Mouse (Mus musculus): ENCODE measurements around the gene Tmem253.

DNA sequence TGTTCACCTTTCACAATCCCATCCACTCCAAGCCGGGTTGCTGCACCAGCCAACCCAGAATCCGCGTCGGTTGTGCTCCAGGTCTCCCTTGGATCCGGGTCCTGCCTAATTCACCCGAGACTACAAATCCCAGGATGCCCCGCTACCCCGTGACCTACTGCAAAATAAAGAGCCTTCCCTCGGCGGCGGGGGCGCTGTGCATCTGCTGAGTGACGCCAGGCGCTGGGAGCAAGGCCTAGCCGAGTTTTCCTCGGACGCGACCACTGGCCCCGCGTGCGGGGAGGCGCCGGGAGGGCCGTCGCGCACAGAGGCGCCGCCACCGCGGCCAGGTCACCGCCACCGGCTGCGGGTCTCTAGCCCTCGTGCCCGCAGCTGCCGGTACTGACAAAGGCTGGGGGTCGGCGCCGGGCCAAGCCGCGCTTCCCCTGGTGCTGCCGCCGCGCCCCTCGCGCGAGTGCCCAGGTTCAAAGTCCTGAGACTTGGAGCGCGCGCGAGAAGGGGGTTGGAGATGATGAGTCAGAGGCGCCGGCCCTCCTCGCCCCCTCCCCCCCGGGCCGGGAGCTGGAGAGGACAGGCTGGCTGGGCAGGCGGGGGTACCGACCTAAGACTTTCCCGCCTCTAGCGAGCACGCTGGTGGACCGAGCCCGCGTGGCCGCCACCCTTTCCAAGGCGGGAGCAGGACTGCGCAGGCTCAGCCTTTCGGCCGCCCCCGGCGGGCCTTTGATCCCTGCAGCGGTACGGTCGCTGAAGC, 4.3 kb downstream of the Tmem253 start:
- peak; percentile 73 for TF ChIP-seq POLR2A (IDR thresholded peaks at IDR 0.05; ENCODE audit: insufficient read length, low read depth)
- TF ChIP-seq MYOG (IDR thresholded peaks at IDR 0.05; ENCODE audit: control insufficient read depth in 1 of 3, insufficient read depth in 1 of 3, insufficient read length in 2 of 3, low read depth in 2 of 3): peak in 1 of 3 experiments; percentile 6
- TF ChIP-seq CEBPB (IDR thresholded peaks at IDR 0.05; ENCODE audit: insufficient read depth, poor library complexity, severe bottlenecking): no peak
- peak; percentile 3 for TF ChIP-seq E2F4 (IDR thresholded peaks at IDR 0.05; ENCODE audit: insufficient read depth)
- TF ChIP-seq USF1 (IDR thresholded peaks at IDR 0.05; ENCODE audit: low read depth): peak; percentile 91
